In the genomic region with DNA sequence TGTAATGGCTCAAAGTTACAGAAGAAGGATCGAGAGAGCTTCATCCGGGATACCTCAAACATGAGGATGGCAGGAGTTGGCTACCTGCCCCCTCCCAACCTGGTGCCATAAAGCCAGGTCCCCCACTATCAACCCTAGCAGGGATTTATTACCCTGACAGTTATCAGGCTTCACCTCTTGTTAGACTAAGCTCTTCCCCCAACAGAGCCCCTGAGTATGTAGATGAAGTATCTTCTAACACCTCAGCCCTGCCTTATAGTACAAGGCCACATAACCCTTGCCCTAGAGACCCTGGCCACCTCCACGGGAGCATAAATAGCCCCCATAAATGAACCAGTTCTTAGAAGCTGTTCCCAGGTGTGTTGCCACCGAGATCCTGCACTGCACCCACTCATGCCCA, we compare ENCODE assay signal across 20 mouse cellular contexts.
A peak's percentile ranks its signal among the peaks of the same experiment; 100 is the strongest.
DNase-seq lines count a peak whose midpoint lies in the region; ATAC-seq and TF ChIP-seq lines count a peak whose summit lies in the region.
"Had no signal": no experiment of that assay in that cellular context is flagged by ENCODE, and none has a peak within 500 bp of the region (broad histone marks: within the 10 kb centered on the region; RNA-seq: fewer than 3 reads in every experiment).

No protein-coding gene starts in this region.

- no peak for TF ChIP-seq CTCF in intestine, postnatal 0 days (IDR thresholded peaks at IDR 0.05; ENCODE audit: low read depth)

- no peak overlapping the region for H3K9ac ChIP-seq in intestine, embryonic 15.5 days
- H3K9ac ChIP-seq in intestine, postnatal 0 days (ENCODE audit: low read depth, low read length) = no peak overlapping the region
- H3K9ac ChIP-seq in midbrain, embryonic 11.5 days (ENCODE audit: low read length) = no peak overlapping the region
- H3K9ac ChIP-seq in midbrain, embryonic 14.5 days (replicated peaks; ENCODE audit: low read length) = no peak overlapping the region
- H3K9ac ChIP-seq in intestine, embryonic 16.5 days (ENCODE audit: low read depth, low read length) = no peak overlapping the region

- no peaks in the 10 kb centered on the region for H3K4me1 ChIP-seq in intestine, embryonic 15.5 days (replicated peaks)
- no peaks in the 10 kb centered on the region for H3K4me1 ChIP-seq in intestine, postnatal 0 days (replicated peaks; ENCODE audit: control insufficient read depth, insufficient read depth, low read length)
- H3K4me1 ChIP-seq in midbrain, embryonic 11.5 days (ENCODE audit: control insufficient read depth, insufficient read depth, low read length) = peaks cover 4% of the 10 kb centered on the region
- peaks cover 14% of the 10 kb centered on the region for H3K4me1 ChIP-seq in midbrain, embryonic 14.5 days (ENCODE audit: control insufficient read depth, insufficient read depth, low read length)
- H3K4me1 ChIP-seq in intestine, embryonic 16.5 days (ENCODE audit: control insufficient read depth, insufficient read depth, low read length) = no peaks in the 10 kb centered on the region

- WGBS in intestine, embryonic 15.5 days = 66% methylated on average over 4 of the region's 4 CpGs
- 43% methylated on average over 4 of the region's 4 CpGs for WGBS in intestine, postnatal 0 days
- 91% methylated on average over 4 of the region's 4 CpGs for WGBS in midbrain, embryonic 11.5 days
- 92% methylated on average over 4 of the region's 4 CpGs for WGBS in midbrain, embryonic 14.5 days
- WGBS in intestine, embryonic 16.5 days = 54% methylated on average over 4 of the region's 4 CpGs

- no peaks in the 10 kb centered on the region for H3K36me3 ChIP-seq in intestine, embryonic 15.5 days
- no peaks in the 10 kb centered on the region for H3K36me3 ChIP-seq in intestine, postnatal 0 days (ENCODE audit: control insufficient read depth, insufficient read depth)
- no peaks in the 10 kb centered on the region for H3K36me3 ChIP-seq in midbrain, embryonic 11.5 days (ENCODE audit: control insufficient read depth, insufficient read depth, low read length)
- no peaks in the 10 kb centered on the region for H3K36me3 ChIP-seq in midbrain, embryonic 14.5 days (ENCODE audit: control insufficient read depth, insufficient read depth, low read length)
- no peaks in the 10 kb centered on the region for H3K36me3 ChIP-seq in intestine, embryonic 16.5 days (ENCODE audit: control insufficient read depth, insufficient read depth, low read length)
- H3K36me3 ChIP-seq: G1E had no signal

- ATAC-seq in intestine, embryonic 15.5 days = peak; percentile 65
- ATAC-seq in intestine, postnatal 0 days = no peak
- no peak for ATAC-seq in midbrain, embryonic 11.5 days (ENCODE audit: low FRiP score)
- ATAC-seq in midbrain, embryonic 14.5 days (ENCODE audit: low FRiP score, low TSS enrichment) = no peak
- peak; percentile 78 for ATAC-seq in intestine, embryonic 16.5 days
- ATAC-seq: activated CD4-positive, CD25-positive, alpha-beta regulatory T cell, adult 4 months; CD4-positive, CD25-positive, alpha-beta regulatory T cell, adult 4 months; Patski had no signal

- H3K27me3 ChIP-seq in intestine, embryonic 15.5 days (replicated peaks) = no peaks in the 10 kb centered on the region
- H3K27me3 ChIP-seq in intestine, postnatal 0 days (replicated peaks; ENCODE audit: control insufficient read depth, insufficient read depth, low read length) = no peaks in the 10 kb centered on the region
- no peaks in the 10 kb centered on the region for H3K27me3 ChIP-seq in midbrain, embryonic 11.5 days (ENCODE audit: control insufficient read depth, insufficient read depth, low read length)
- H3K27me3 ChIP-seq in midbrain, embryonic 14.5 days (ENCODE audit: control insufficient read depth, insufficient read depth, low read length) = 0 out of 2 replicates have a peak, but pooled peaks cover 2% of the 10 kb centered on the region
- H3K27me3 ChIP-seq in intestine, embryonic 16.5 days (replicated peaks; ENCODE audit: control insufficient read depth, insufficient read depth, low read length) = no peaks in the 10 kb centered on the region

- H3K9me3 ChIP-seq in intestine, embryonic 15.5 days = no peaks in the 10 kb centered on the region
- no peaks in the 10 kb centered on the region for H3K9me3 ChIP-seq in intestine, postnatal 0 days (ENCODE audit: control insufficient read depth)
- H3K9me3 ChIP-seq in midbrain, embryonic 11.5 days (ENCODE audit: control insufficient read depth, low read length) = no peaks in the 10 kb centered on the region
- H3K9me3 ChIP-seq in midbrain, embryonic 14.5 days (ENCODE audit: control insufficient read depth, low read length) = no peaks in the 10 kb centered on the region
- no peaks in the 10 kb centered on the region for H3K9me3 ChIP-seq in intestine, embryonic 16.5 days (ENCODE audit: control insufficient read depth, low read length)
- H3K9me3 ChIP-seq: G1E had no signal

- peak; percentile 31 for DNase-seq in midbrain, embryonic 11.5 days (ENCODE audit: low spot score, missing footprints)
- DNase-seq in midbrain, embryonic 14.5 days = no peak
- DNase-seq in layer of hippocampus, postnatal 36 days = no peak
- DNase-seq: adrenal gland, adult 2 months; adrenal gland, adult 8-10 months; adrenal gland, postnatal 10 days; adrenal gland, postnatal 14 days; adrenal gland, postnatal 25 days; adrenal gland, postnatal 36 days; B cell, adult 2 months; cerebellum, adult 11 months; cerebellum, adult 11-12 months; cerebellum, adult 18-20 months had no signal

- H3K4me3 ChIP-seq in intestine, embryonic 15.5 days (replicated peaks) = no peak overlapping the region
- H3K4me3 ChIP-seq in intestine, postnatal 0 days (ENCODE audit: low read depth, low read length) = no peak overlapping the region
- H3K4me3 ChIP-seq in midbrain, embryonic 11.5 days (ENCODE audit: low read depth, low read length) = no peak overlapping the region
- H3K4me3 ChIP-seq in midbrain, embryonic 14.5 days (replicated peaks; ENCODE audit: low read depth, low read length) = no peak overlapping the region
- H3K4me3 ChIP-seq in intestine, embryonic 16.5 days (ENCODE audit: low read length) = no peak overlapping the region

- H3K4me2 ChIP-seq in intestine, embryonic 15.5 days (replicated peaks) = no peak overlapping the region
- H3K4me2 ChIP-seq in intestine, postnatal 0 days (replicated peaks; ENCODE audit: low read depth) = no peak overlapping the region
- H3K4me2 ChIP-seq in midbrain, embryonic 11.5 days = no peak overlapping the region
- H3K4me2 ChIP-seq in midbrain, embryonic 14.5 days (ENCODE audit: low read length) = no peak overlapping the region
- no peak overlapping the region for H3K4me2 ChIP-seq in intestine, embryonic 16.5 days (ENCODE audit: low read depth, low read length)

- no peak overlapping the region for H3K27ac ChIP-seq in intestine, embryonic 15.5 days
- no peak overlapping the region for H3K27ac ChIP-seq in intestine, postnatal 0 days (ENCODE audit: low read depth, low read length)
- H3K27ac ChIP-seq in midbrain, embryonic 11.5 days (ENCODE audit: low read depth, low read length) = no peak overlapping the region
- no peak overlapping the region for H3K27ac ChIP-seq in midbrain, embryonic 14.5 days (replicated peaks; ENCODE audit: low read depth, low read length)
- no peak overlapping the region for H3K27ac ChIP-seq in intestine, embryonic 16.5 days (ENCODE audit: low read length)

Comparison
In these comparisons a context has a peak if more than half of its experiments do, and no peak if none do; other contexts are left out.
1. ATAC-seq: peak in intestine, embryonic 15.5 days (single experiment) and intestine, embryonic 16.5 days (single experiment); none in intestine, postnatal 0 days (single experiment), midbrain, embryonic 11.5 days (single experiment) and midbrain, embryonic 14.5 days (single experiment).